Mouse (Mus musculus) intestine, embryonic 15.5 days (tissue): ENCODE measurements around the gene Gm10518. TPM values are rescaled to one million over a fixed set of nuclear protein-coding genes. Genes with fewer than 3 reads are reported as not detected.
A peak's percentile ranks its signal among the peaks of the same experiment; 100 is the strongest.

Source experiments
- ATAC-seq: fragments of 200-750 bp; cut with Nextera tagmentation; 2 replicates; pipeline ENCODE4 v1.8.0; 2017; ENCODE audit warnings: moderate TSS enrichment, moderate library complexity
- H3K27ac ChIP-seq: fragments of 300-500 bp; sonication (generic); 2 replicates; pipeline ENCODE4 v1.5.1; 2015; ENCODE audit warnings: mild to moderate bottlenecking, inconsistent platforms
- H3K27me3 ChIP-seq: fragments of 300-500 bp; sonication (generic); replicated peaks from 2 replicates; pipeline ENCODE4 v1.6.1; 2015; ENCODE audit warnings: inconsistent platforms
- H3K36me3 ChIP-seq: fragments of 300-500 bp; sonication (generic); 2 replicates; pipeline ENCODE4 v1.6.1; 2015; ENCODE audit warnings: inconsistent platforms
- H3K4me1 ChIP-seq: fragments of 300-500 bp; sonication (generic); replicated peaks from 2 replicates; pipeline ENCODE4 v1.6.1; 2015; ENCODE audit warnings: inconsistent platforms
- H3K4me2 ChIP-seq: fragments of 300-500 bp; sonication (generic); replicated peaks from 2 replicates; pipeline ENCODE4 v1.6.1; 2015; ENCODE audit warnings: mild to moderate bottlenecking, inconsistent platforms
- H3K4me3 ChIP-seq: fragments of 300-500 bp; sonication (generic); replicated peaks from 2 replicates; pipeline ENCODE4 v1.5.1; 2015; ENCODE audit warnings: inconsistent platforms
- H3K9ac ChIP-seq: fragments of 300-500 bp; sonication (generic); 2 replicates; pipeline ENCODE4 v1.6.1; 2015; ENCODE audit warnings: inconsistent platforms
- H3K9me3 ChIP-seq: fragments of 300-500 bp; sonication (generic); 2 replicates; pipeline ENCODE4 v1.6.1; 2016; ENCODE audit warnings: inconsistent platforms
- WGBS: fragments of 180-500 bp; shearing (Covaris S2); methylation state at CpG from one replicate; pipeline ENCODE4 v1.1.7; 2015; 5-methylcytosine and 5-hydroxymethylcytosine counted together
- polyA plus RNA-seq: library from polyadenylated mRNA; unstranded; fragments of >200 nt; fragmentation: Nextera tagmentation; extraction: Ambion mirVana; gene quantifications from 2 replicates; pipeline ENCODE4 v1.2.1, GENCODE M21; 2015

The Gm10518 gene
- polyA plus RNA-seq, 1 experiment from 2014 or later: not detected

- no peak for ATAC-seq
- Histone ChIP-seq H3K9me3 (no peaks in the 10 kb centered on the region), H3K9ac (no peak overlapping the region), H3K4me3 (no peak overlapping the region), H3K27me3 (no peaks in the 10 kb centered on the region), H3K36me3 (no peaks in the 10 kb centered on the region), H3K27ac (no peak overlapping the region), H3K4me2 (no peak overlapping the region), H3K4me1 (no peaks in the 10 kb centered on the region)
- WGBS: 82% methylated on average over 7 of the region's 7 CpGs
Observed at GRCm38 (mm10) chr1:179836426-179837404, 33.5 kb downstream of the Gm10518 start.

- no peak for ATAC-seq
- Histone ChIP-seq H3K4me2 (no peak overlapping the region), H3K9ac (no peak overlapping the region), H3K36me3 (no peaks in the 10 kb centered on the region), H3K9me3 (no peaks in the 10 kb centered on the region), H3K4me3 (no peak overlapping the region), H3K4me1 (no peaks in the 10 kb centered on the region), H3K27ac (no peak overlapping the region), H3K27me3 (no peaks in the 10 kb centered on the region)
- WGBS: 86% methylated on average over 7 of the region's 7 CpGs
Observed at GRCm38 (mm10) chr1:179842568-179842967, 39.4 kb downstream of the Gm10518 start.

- ATAC-seq: no peak
- no peak overlapping the region for H3K4me3 ChIP-seq
- H3K36me3 ChIP-seq: no peaks in the 10 kb centered on the region
- H3K27ac ChIP-seq: no peak overlapping the region
- H3K27me3 ChIP-seq: no peaks in the 10 kb centered on the region
- 39% methylated on average over 3 of the region's 3 CpGs for WGBS
- no peak overlapping the region for H3K4me2 ChIP-seq
- no peaks in the 10 kb centered on the region for H3K9me3 ChIP-seq
- peaks cover 4% of the 10 kb centered on the region; the same call in 1 of the 2 replicates for H3K4me1 ChIP-seq
- H3K9ac ChIP-seq: no peak overlapping the region
Observed at GRCm38 (mm10) chr1:179843981-179844380, 40.8 kb downstream of the Gm10518 start.

- WGBS: 26% methylated on average over 5 of the region's 5 CpGs
- no peaks in the 10 kb centered on the region for H3K36me3 ChIP-seq
- ATAC-seq: peak; percentile 75
Observed at GRCm38 (mm10) chr1:179844894-179845293, 41.7 kb downstream of the Gm10518 start.

GRCm38 (mm10) chr1:179845832-179846499 lies 42.8 kb downstream of the Gm10518 start:
- Histone ChIP-seq H3K4me2 (no peak overlapping the region), H3K27me3 (no peaks in the 10 kb centered on the region), H3K36me3 (no peaks in the 10 kb centered on the region), H3K9ac (no peak overlapping the region), H3K4me3 (no peak overlapping the region), H3K9me3 (no peaks in the 10 kb centered on the region), H3K4me1 (peaks cover 4% of the 10 kb centered on the region; the same call in 1 of the 2 replicates), H3K27ac (no peak overlapping the region)
- no peak for ATAC-seq
- 86% methylated on average over 16 of the region's 16 CpGs for WGBS

More at GRCm38 (mm10) chr1:179844894-179845293, 41.7 kb downstream of the Gm10518 start:
- Histone ChIP-seq H3K9me3 (no peaks in the 10 kb centered on the region), H3K4me2 (no peak overlapping the region), H3K27ac (no peak overlapping the region), H3K4me1 (peaks cover 4% of the 10 kb centered on the region; the same call in 1 of the 2 replicates), H3K27me3 (no peaks in the 10 kb centered on the region), H3K4me3 (no peak overlapping the region), H3K9ac (no peak overlapping the region)

GRCm38 (mm10) chr1:179847173-179847572 lies 44.0 kb downstream of the Gm10518 start:
- peak overlapping the region; percentile 73 for H3K4me2 ChIP-seq

GRCm38 (mm10) chr1:179847759-179848389 lies 44.7 kb downstream of the Gm10518 start:
- 3% methylated on average over 20 of the region's 20 CpGs for WGBS
- Histone ChIP-seq H3K27me3 (no peaks in the 10 kb centered on the region), H3K36me3 (no peaks in the 10 kb centered on the region), H3K9me3 (no peaks in the 10 kb centered on the region), H3K4me2 (peak overlapping the region; percentile 73), H3K9ac (peak overlapping the region; percentile 56), H3K27ac (no peak overlapping the region), H3K4me1 (peaks cover 4% of the 10 kb centered on the region; the same call in 1 of the 2 replicates), H3K4me3 (peak overlapping the region; percentile 38)
- peak; percentile 81 for ATAC-seq

More at GRCm38 (mm10) chr1:179847173-179847572, 44.0 kb downstream of the Gm10518 start:
- no peaks in the 10 kb centered on the region for H3K36me3 ChIP-seq
- WGBS: 48% methylated on average over 7 of the region's 7 CpGs
- H3K4me1 ChIP-seq: peaks cover 4% of the 10 kb centered on the region; the same call in 1 of the 2 replicates
- no peak overlapping the region for H3K4me3 ChIP-seq
- H3K9ac ChIP-seq: no peak overlapping the region
- ATAC-seq: no peak
- no peak overlapping the region for H3K27ac ChIP-seq
- H3K27me3 ChIP-seq: no peaks in the 10 kb centered on the region
- H3K9me3 ChIP-seq: no peaks in the 10 kb centered on the region

- no peaks in the 10 kb centered on the region for H3K36me3 ChIP-seq
- H3K4me2 ChIP-seq: no peak overlapping the region
- no peak overlapping the region for H3K9ac ChIP-seq
- H3K9me3 ChIP-seq: no peaks in the 10 kb centered on the region
- peaks cover 4% of the 10 kb centered on the region for H3K4me1 ChIP-seq
- no peak overlapping the region for H3K27ac ChIP-seq
- ATAC-seq: peak; percentile 41; the same call in 1 of the 2 replicates
- no peaks in the 10 kb centered on the region for H3K27me3 ChIP-seq
- H3K4me3 ChIP-seq: no peak overlapping the region
- 38% methylated on average over 4 of the region's 4 CpGs for WGBS
Observed at GRCm38 (mm10) chr1:179853421-179853820, 50.2 kb downstream of the Gm10518 start.

Other genes with a start within 250 kb of the Gm10518 start
- gene Sccpdh, start 135.2 kb upstream of the Gm10518 start, polyA plus RNA-seq: 45.1 and 51.8 TPM in 2 replicates
- gene Kif28, start 58.1 kb upstream of the Gm10518 start, polyA plus RNA-seq: not detected in 2 replicates
- gene Ahctf1, start 304 bp downstream of the Gm10518 start, polyA plus RNA-seq: 18.5 and 20.6 TPM in 2 replicates
- gene Cdc42bpa, start 157.1 kb downstream of the Gm10518 start, polyA plus RNA-seq: 12.2 and 12.4 TPM in 2 replicates